Mouse (Mus musculus): ENCODE measurements at regions not wholly inside any gene's neighbourhood (a gene's known extent, or its start where the extent isn't known, plus 50 kb on each side); places are given as distances from the start of the nearest gene placed in this dataset.

- TF ChIP-seq POLR2A (IDR thresholded peaks at IDR 0.05; ENCODE audit: borderline replicate concordance, extremely low read depth, low read depth, low read length), result no peak
- TF ChIP-seq CTCF (IDR thresholded peaks at IDR 0.05; ENCODE audit: insufficient read depth, low read length), result no peak
- Histone ChIP-seq H3K4me3 (replicated peaks; ENCODE audit: extremely low read depth, low read depth, low read length) (no peak overlapping the region), H3K4me1 (ENCODE audit: control insufficient read depth, insufficient read depth, low read length) (no peaks in the 10 kb centered on the region)
- no peak for DNase-seq
- WGBS, result 39% methylated on average over 1 of the region's 1 CpGs
These were observed 258.9 kb upstream of the Hs6st1 start for GRCm38 (mm10) chr1:35809341-35809740.

GRCm38 (mm10) chr1:35810571-35811342 lies 257.4 kb upstream of the Hs6st1 start:
- TF ChIP-seq CTCF (IDR thresholded peaks at IDR 0.05; ENCODE audit: insufficient read depth, low read length) (no peak), POLR2A (IDR thresholded peaks at IDR 0.05; ENCODE audit: borderline replicate concordance, extremely low read depth, low read depth, low read length) (no peak)
- H3K4me3 ChIP-seq (replicated peaks; ENCODE audit: extremely low read depth, low read depth, low read length), result no peak overlapping the region
- no peak for DNase-seq
- 80% methylated on average over 8 of the region's 8 CpGs for WGBS
- H3K4me1 ChIP-seq (ENCODE audit: control insufficient read depth, insufficient read depth, low read length), result no peaks in the 10 kb centered on the region

GRCm38 (mm10) chr1:35811380-35811779 lies 256.8 kb upstream of the Hs6st1 start:
- no peaks in the 10 kb centered on the region for H3K4me1 ChIP-seq (ENCODE audit: control insufficient read depth, insufficient read depth, low read length)
- WGBS, result 75% methylated on average over 6 of the region's 6 CpGs
- no peak overlapping the region for H3K4me3 ChIP-seq (replicated peaks; ENCODE audit: extremely low read depth, low read depth, low read length)
- DNase-seq, result no peak
- no peak for TF ChIP-seq POLR2A (IDR thresholded peaks at IDR 0.05; ENCODE audit: borderline replicate concordance, extremely low read depth, low read depth, low read length)
- TF ChIP-seq CTCF (IDR thresholded peaks at IDR 0.05; ENCODE audit: insufficient read depth, low read length), result no peak

- H3K4me1 ChIP-seq (ENCODE audit: control insufficient read depth, insufficient read depth, low read length), result no peaks in the 10 kb centered on the region
- H3K4me3 ChIP-seq (replicated peaks; ENCODE audit: extremely low read depth, low read depth, low read length), result no peak overlapping the region
- TF ChIP-seq CTCF (IDR thresholded peaks at IDR 0.05; ENCODE audit: insufficient read depth, low read length) (no peak), POLR2A (IDR thresholded peaks at IDR 0.05; ENCODE audit: borderline replicate concordance, extremely low read depth, low read depth, low read length) (no peak)
- WGBS, result 87% methylated on average over 7 of the region's 7 CpGs
- DNase-seq, result no peak
These were observed 256.4 kb upstream of the Hs6st1 start for GRCm38 (mm10) chr1:35811795-35812194.

GRCm38 (mm10) chr1:35813625-35814024 lies 254.6 kb upstream of the Hs6st1 start:
- Histone ChIP-seq H3K4me1 (ENCODE audit: control insufficient read depth, insufficient read depth, low read length) (no peaks in the 10 kb centered on the region), H3K4me3 (replicated peaks; ENCODE audit: extremely low read depth, low read depth, low read length) (no peak overlapping the region)
- WGBS, result 66% methylated on average over 5 of the region's 5 CpGs
- DNase-seq, result no peak
- no peak for TF ChIP-seq POLR2A (IDR thresholded peaks at IDR 0.05; ENCODE audit: borderline replicate concordance, extremely low read depth, low read depth, low read length)

GRCm38 (mm10) chr1:35814207-35814606 lies 254.0 kb upstream of the Hs6st1 start:
- Histone ChIP-seq H3K4me3 (replicated peaks; ENCODE audit: extremely low read depth, low read depth, low read length) (no peak overlapping the region), H3K4me1 (ENCODE audit: control insufficient read depth, insufficient read depth, low read length) (no peaks in the 10 kb centered on the region)
- DNase-seq, result no peak
- TF ChIP-seq CTCF (IDR thresholded peaks at IDR 0.05; ENCODE audit: insufficient read depth, low read length) (no peak), POLR2A (IDR thresholded peaks at IDR 0.05; ENCODE audit: borderline replicate concordance, extremely low read depth, low read depth, low read length) (no peak)
- 77% methylated on average over 9 of the region's 9 CpGs for WGBS

- DNase-seq, result no peak
- Histone ChIP-seq H3K4me3 (replicated peaks; ENCODE audit: extremely low read depth, low read depth, low read length) (no peak overlapping the region), H3K4me1 (ENCODE audit: control insufficient read depth, insufficient read depth, low read length) (no peaks in the 10 kb centered on the region)
- 72% methylated on average over 3 of the region's 3 CpGs for WGBS
- TF ChIP-seq POLR2A (IDR thresholded peaks at IDR 0.05; ENCODE audit: borderline replicate concordance, extremely low read depth, low read depth, low read length) (no peak), CTCF (IDR thresholded peaks at IDR 0.05; ENCODE audit: insufficient read depth, low read length) (no peak)
These were observed 253.4 kb upstream of the Hs6st1 start for GRCm38 (mm10) chr1:35814751-35815150.

- no peaks in the 10 kb centered on the region for H3K4me1 ChIP-seq (ENCODE audit: control insufficient read depth, insufficient read depth, low read length)
- H3K4me3 ChIP-seq (replicated peaks; ENCODE audit: extremely low read depth, low read depth, low read length), result no peak overlapping the region
- no peak for TF ChIP-seq CTCF (IDR thresholded peaks at IDR 0.05; ENCODE audit: insufficient read depth, low read length)
- TF ChIP-seq POLR2A (IDR thresholded peaks at IDR 0.05; ENCODE audit: borderline replicate concordance, extremely low read depth, low read depth, low read length), result no peak
- WGBS, result 89% methylated on average over 6 of the region's 6 CpGs
- DNase-seq, result no peak
These were observed 246.4 kb upstream of the Hs6st1 start for GRCm38 (mm10) chr1:35821791-35822190.

- no peak for DNase-seq
- Histone ChIP-seq H3K4me1 (ENCODE audit: control insufficient read depth, insufficient read depth, low read length) (no peaks in the 10 kb centered on the region), H3K4me3 (replicated peaks; ENCODE audit: extremely low read depth, low read depth, low read length) (no peak overlapping the region)
- WGBS, result 59% methylated on average over 19 of the region's 19 CpGs
- no peak for TF ChIP-seq POLR2A (IDR thresholded peaks at IDR 0.05; ENCODE audit: borderline replicate concordance, extremely low read depth, low read depth, low read length)
- TF ChIP-seq CTCF (IDR thresholded peaks at IDR 0.05; ENCODE audit: insufficient read depth, low read length), result no peak
These were observed 245.6 kb upstream of the Hs6st1 start for GRCm38 (mm10) chr1:35822376-35823202.

Measured in lung, adult 2 months (tissue).